Mouse (Mus musculus): ENCODE results near the gene Aqp3.

The Aqp3 gene

DNA sequence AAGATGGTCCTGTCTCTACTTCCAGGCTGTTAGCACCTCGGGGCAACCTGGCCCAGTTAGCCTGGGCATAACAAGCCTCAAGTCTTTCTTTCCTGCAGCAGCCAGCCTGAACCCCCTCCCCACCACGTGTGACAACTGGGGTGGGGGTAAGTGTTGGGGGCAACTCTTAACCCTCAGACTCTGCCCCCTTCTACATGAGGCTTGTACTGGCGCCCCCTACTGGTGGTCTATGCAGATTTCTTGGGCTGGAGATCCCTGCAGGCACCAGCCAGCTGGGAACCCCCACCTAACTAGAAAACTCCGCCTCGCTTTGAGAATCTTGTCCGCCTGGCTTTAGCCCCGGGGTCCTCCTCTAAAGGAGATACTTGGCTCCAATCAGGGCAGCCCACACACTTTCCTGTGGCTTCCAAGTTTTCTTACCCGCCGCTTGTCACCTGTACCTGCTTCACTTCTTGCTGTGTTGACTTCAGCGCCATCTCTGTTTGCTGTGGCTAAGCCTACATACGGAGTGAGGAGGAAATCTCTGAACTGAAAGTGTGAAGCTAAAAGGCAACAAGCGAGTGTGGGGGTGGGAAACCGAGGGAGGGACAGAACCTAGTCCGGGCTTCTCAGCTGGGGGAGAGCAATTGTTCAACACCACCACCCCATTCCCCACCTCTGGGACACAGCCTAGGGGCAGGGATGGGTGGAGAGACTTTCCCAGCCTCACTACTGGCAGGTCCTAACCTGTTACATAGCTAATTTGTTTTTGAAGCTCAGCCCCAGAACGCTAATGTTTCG, 33.9 kb downstream of the Aqp3 start:
- no peak for DNase-seq (ENCODE audit: extremely low spot score)

- no peak for DNase-seq (ENCODE audit: extremely low spot score)
Measured at GRCm38 (mm10) chr4:41063351-41063750, 34.6 kb downstream of the Aqp3 start.

DNA sequence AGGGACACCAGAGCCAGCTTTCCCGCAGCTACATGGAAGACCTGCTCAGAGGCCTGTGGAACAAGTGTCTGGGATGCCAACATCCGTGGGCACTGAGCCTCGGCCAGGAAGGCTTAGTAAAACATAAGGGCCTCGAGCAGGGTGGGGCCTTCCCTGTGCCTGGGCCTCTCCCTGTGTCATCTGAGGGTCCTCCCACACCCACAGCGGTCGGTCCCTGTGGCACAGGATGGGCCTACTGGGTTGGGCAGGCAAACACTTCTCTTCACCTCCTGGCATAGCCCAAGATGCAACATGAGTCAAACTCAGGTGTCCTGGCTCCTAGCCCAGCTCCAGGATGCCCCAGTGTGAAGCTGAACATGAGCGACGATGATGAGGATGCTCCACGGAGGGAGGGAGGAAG, 40.6 kb downstream of the Aqp3 start:
- DNase-seq (ENCODE audit: extremely low spot score) = no peak

- no peak for DNase-seq (ENCODE audit: extremely low spot score)
Measured at GRCm38 (mm10) chr4:41056742-41057332, 41.1 kb downstream of the Aqp3 start.

DNA sequence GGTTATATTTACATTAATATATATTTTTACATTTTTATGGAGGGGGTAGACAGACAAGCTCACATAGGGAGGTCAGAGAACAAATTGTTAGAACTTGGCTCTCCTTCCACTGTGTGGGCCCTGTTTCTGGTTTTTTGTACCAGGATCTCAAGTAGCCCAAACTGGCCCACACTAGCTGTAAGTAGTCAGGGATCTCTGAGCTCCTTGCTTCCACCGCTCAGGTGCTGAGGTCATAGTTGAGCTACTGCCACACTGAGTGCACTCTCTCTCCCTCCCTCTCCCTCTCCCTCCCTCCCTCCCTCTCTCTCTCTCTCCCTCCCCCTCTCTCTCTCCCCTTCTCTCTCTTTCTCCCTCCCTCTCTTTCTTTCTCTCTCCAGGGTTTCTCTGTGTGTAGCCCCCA, 41.7 kb downstream of the Aqp3 start:
- DNase-seq (ENCODE audit: extremely low spot score) = no peak

GRCm38 (mm10) chr4:41055111-41055510, 42.9 kb downstream of the Aqp3 start:
- DNase-seq (ENCODE audit: extremely low spot score) = no peak

- DNase-seq (ENCODE audit: extremely low spot score) = no peak
Measured at GRCm38 (mm10) chr4:41051781-41052180, 46.2 kb downstream of the Aqp3 start.

- peak; percentile 81 for DNase-seq (ENCODE audit: extremely low spot score)
Measured at GRCm38 (mm10) chr4:41050726-41051675, 47.0 kb downstream of the Aqp3 start.

- no peak for DNase-seq (ENCODE audit: extremely low spot score)
Measured at GRCm38 (mm10) chr4:41048926-41049325, 49.1 kb downstream of the Aqp3 start.

DNA sequence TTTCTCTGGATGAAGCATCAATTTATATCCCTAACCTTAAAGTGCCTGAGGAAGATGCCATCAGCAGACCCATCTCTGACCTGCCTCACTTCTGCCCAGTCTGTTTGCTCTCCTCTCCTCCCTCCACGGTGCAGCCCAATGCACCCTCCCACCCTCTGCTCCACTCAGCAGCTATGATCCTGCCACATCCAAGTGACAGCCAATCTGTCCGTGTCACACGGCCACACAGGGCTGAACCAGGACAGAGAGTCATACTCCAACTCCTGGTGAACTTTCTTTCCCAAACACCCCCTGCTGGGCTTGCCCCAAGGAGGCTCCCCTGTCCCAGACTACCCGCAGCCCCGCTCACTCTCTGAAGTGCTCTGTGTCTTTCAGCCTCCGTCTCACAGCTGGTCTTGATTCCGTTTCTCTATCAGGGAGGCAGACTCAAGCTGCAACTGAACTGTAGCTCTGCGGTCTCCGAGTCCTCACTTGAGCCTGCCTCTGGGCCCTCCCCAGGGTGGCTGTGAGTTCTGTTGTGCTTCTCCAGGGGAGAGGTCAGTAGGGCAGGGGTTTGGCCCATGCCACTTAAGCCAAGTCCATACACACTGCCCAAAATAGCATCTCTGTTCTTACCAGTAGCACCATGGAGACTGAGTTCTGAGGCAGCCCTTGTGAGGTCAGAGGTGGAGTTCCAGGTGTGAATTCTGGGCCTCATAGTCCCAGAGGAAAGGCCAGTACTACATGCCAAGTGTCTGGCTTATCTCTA, 50.3 kb downstream of the Aqp3 start, which contains the start of gene Aqp7:
Gene Aqp7, minus strand, starts transcription at position 616 of the 748 bp plus-strand sequence.
- DNase-seq (ENCODE audit: extremely low spot score) = no peak

DNA sequence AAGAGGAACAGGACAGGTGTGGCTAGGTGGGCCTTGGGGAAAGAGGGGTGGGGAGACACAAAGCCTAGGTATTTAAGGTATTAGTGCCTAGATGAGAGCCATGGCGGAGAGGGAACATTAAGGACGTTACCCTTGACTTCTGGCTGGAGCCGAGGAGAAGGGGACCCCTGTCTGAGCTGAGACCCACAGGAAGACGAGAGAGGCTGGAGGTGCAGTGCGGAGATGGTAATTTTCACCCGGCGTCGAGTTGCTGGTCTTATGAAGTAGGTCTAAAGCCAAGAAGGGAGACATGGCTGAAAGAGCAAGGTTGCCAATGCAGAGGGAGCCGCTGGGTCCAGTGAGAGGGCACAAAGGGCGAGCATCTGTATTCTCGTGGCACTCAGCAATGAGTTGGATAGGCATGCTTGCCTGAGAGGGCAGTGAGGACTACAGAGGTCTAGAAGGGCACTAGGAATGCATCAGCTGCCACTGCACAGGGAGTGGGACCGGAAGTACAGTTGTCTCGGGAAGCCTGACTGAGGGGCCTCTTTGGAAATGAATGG, 51.7 kb downstream of the Aqp3 start:
- no peak for DNase-seq (ENCODE audit: extremely low spot score)

DNA sequence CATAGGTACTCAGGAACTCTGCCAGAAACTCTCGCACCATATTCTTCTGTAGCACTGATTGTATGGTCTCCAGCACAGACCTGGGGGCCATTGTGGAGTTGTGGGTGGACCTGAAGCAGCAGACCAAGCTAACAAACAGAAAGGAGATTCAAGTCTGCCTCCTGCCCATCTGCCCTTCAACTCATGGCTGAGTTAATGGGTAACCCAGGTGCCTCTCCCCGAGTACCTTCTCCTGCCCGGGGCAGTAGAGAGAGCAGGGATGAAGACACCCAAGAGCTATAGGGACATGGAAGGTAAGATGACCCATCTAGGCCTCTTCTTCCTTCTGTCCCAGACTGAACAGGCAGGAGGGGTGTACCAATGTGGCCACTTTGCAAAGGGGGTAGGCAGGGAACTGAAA, 52.7 kb downstream of the Aqp3 start:
- DNase-seq (ENCODE audit: extremely low spot score) = no peak

DNA sequence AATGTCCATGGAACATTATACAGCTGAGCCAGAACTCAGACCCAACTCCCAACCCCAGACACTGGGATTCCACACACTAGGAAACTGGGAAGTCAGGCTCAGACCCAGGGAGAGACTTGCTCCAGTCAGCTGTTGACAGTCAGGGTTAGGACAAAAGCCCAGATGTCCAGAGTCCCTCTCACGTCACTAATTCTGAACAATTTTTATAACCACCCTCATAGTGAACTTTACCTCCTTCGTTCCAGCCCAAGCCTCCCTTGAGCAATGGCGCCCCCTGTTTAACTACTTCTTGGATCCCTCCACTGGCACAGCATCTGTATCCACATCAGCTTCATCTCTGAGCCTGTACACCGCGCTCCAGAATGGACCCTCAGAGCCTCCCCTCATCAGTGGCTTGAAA, 54.0 kb downstream of the Aqp3 start:
- no peak for DNase-seq (ENCODE audit: extremely low spot score)

DNA sequence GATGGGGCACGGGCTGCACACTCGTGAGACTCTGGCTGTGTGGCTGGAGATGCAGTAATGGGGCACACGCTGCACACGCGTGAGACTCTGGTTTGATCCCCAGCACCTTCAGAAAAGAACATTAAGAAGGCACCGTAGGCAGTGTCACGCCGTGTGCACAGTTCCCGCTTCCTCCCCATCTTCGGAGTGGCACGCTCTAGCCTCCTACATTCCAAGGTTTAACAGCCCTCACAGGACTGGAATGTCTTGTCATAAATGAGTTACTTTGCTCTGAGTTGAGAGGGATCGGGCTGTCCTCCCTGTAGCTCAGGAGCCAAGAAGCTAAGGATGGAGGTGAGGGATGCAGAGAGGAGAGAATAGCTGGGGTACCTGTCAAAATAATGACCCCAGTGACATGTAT, 55.1 kb downstream of the Aqp3 start:
- no peak for DNase-seq (ENCODE audit: extremely low spot score)

Measured in embryo, embryonic 9.5 days (tissue).